Mouse (Mus musculus) kidney, postnatal 25 days (tissue): ENCODE data around the gene Prkce.

Experiments used
- DNase-seq, 2 experiments: peaks; one replicate each; pipeline ENCODE4 v3.0.0; 2021; ENCODE audit warnings: mixed read lengths in 2 of 2

The Prkce gene

GRCm38 (mm10) chr17:86176722-86177121 lies 9.1 kb downstream of the Prkce start:
- no peak for DNase-seq

GRCm38 (mm10) chr17:86183788-86184187 lies 16.2 kb downstream of the Prkce start:
- no peak for DNase-seq

- no peak for DNase-seq
Measured at GRCm38 (mm10) chr17:86184552-86185209, 17.1 kb downstream of the Prkce start.

- DNase-seq, result peak; percentile 26 to 51
Measured at GRCm38 (mm10) chr17:86185584-86185983, 18.0 kb downstream of the Prkce start.

- DNase-seq, result no peak
Measured at GRCm38 (mm10) chr17:86187777-86188176, 20.2 kb downstream of the Prkce start.

- DNase-seq, result peak; percentile 57 to 75
Measured at GRCm38 (mm10) chr17:86193979-86194378, 26.4 kb downstream of the Prkce start.

GRCm38 (mm10) chr17:86194921-86195320 lies 27.3 kb downstream of the Prkce start:
- DNase-seq, result peak; percentile 50 to 60

GRCm38 (mm10) chr17:86198496-86199465 lies 31.2 kb downstream of the Prkce start:
- DNase-seq, result peak; percentile 53 to 72

- DNase-seq, result no peak
Measured at GRCm38 (mm10) chr17:86201981-86202380, 34.4 kb downstream of the Prkce start.

GRCm38 (mm10) chr17:86202972-86203371 lies 35.4 kb downstream of the Prkce start:
- DNase-seq, result no peak

- peak; percentile 69 to 71 for DNase-seq
Measured at GRCm38 (mm10) chr17:86203531-86204450, 36.2 kb downstream of the Prkce start.

- DNase-seq, result no peak
Measured at GRCm38 (mm10) chr17:86206289-86206688, 38.7 kb downstream of the Prkce start.

GRCm38 (mm10) chr17:86208057-86208820 lies 40.7 kb downstream of the Prkce start:
- no peak for DNase-seq

- DNase-seq, result no peak
Measured at GRCm38 (mm10) chr17:86208821-86209186, 41.2 kb downstream of the Prkce start.

GRCm38 (mm10) chr17:86209680-86210251 lies 42.2 kb downstream of the Prkce start:
- DNase-seq, result no peak

GRCm38 (mm10) chr17:86212204-86212603 lies 44.6 kb downstream of the Prkce start:
- no peak for DNase-seq

GRCm38 (mm10) chr17:86214285-86214684 lies 46.7 kb downstream of the Prkce start:
- no peak for DNase-seq

- DNase-seq, result no peak
Measured at GRCm38 (mm10) chr17:86214741-86215140, 47.2 kb downstream of the Prkce start.

GRCm38 (mm10) chr17:86215771-86216170 lies 48.2 kb downstream of the Prkce start:
- peak; percentile 86 to 89 for DNase-seq

GRCm38 (mm10) chr17:86217468-86217867 lies 49.9 kb downstream of the Prkce start:
- DNase-seq, result no peak

- no peak for DNase-seq
Measured at GRCm38 (mm10) chr17:86218553-86218952, 51.0 kb downstream of the Prkce start.
